Mouse (Mus musculus) heart, postnatal 0 days (tissue): Measurements from ENCODE around the gene Rpl37.

Experiments
- CTCF ChIP-seq: IDR thresholded peaks from 2 replicates; pipeline ENCODE4 v1.5.1; 2016; ENCODE audit warnings: antibody characterized with exemption, control low read depth, low read depth
- EP300 ChIP-seq: IDR thresholded peaks from 2 replicates; pipeline ENCODE4 v1.6.1; 2016; ENCODE audit warnings: antibody characterized with exemption, low read depth

DNA sequence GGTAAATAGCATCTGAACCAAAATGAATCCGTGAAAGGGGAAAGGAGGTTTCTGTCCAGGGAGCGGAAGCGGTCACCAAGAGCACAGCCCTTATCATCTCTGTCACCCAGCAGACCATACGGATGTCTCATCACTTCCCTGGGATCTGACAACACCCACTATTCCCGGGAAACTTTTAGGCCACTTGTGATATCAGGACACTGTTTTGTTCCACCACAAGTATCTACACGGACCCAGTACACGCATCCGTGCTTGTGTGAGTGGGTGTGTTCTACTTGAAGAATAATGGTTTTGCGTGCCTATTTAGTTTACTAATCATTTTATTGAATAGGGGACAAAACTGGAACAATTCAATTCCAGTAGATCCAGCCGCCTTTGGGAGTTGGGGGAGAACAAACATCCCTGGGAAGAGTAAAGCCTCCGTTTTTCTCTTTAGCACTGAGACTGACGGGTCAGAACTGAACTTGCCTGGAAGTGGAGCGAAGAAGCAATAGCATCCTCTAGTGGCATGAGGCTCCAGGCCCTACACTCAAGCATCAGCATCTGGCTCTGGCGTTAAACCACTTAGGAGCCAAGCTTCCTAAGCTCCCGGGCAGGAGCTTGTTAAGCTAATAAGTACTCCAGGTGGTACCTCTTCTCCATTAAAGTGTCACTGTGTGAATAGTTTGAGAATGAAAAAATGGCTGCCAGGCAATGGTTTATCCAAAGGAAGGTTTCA lies 47.5 kb upstream of the Rpl37 start:
- peak; percentile 78 for TF ChIP-seq CTCF
- TF ChIP-seq EP300: no peak
